Mouse (Mus musculus): ENCODE measurements around the gene Dcst1.
A peak's percentile ranks its signal among the peaks of the same experiment; 100 is the strongest.

The Dcst1 gene

DNA sequence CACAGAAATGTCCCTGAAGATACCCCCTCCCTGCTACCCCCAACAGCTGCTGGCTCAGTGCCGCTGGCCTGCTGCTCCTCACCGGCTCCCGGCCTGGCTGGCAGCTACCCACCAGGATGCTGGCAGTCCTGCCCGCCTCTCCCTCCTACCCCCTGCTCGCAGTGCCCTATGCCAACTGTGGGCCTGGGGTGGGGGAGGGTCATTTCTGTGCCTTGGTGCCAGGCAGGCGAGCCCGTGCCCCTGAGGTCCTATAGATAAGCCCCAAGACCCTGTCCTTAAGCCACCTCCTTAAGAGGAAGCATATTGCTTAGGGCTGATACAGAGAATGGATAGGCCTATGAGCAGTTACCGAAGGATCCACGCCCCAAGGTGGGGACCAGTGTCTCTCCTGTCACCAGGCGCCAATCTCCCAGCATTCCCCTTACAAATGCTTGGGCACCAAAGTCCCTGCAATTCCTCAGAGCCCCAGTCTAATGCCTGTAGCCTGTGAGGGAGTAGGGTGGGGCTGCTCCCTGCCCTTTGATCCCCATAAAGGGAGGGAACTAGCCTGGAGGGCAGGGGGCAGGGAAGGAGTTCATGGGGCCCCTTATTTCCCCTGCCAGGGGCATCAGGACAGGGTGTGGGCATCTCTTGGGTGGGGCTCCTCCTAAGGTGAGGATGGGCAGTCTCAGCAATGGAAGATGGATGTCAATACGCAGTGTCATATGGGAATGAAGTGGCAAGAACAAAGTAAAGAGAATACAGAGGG is 23.3 kb upstream of the Dcst1 start:
- DNase-seq: no peak

DNA sequence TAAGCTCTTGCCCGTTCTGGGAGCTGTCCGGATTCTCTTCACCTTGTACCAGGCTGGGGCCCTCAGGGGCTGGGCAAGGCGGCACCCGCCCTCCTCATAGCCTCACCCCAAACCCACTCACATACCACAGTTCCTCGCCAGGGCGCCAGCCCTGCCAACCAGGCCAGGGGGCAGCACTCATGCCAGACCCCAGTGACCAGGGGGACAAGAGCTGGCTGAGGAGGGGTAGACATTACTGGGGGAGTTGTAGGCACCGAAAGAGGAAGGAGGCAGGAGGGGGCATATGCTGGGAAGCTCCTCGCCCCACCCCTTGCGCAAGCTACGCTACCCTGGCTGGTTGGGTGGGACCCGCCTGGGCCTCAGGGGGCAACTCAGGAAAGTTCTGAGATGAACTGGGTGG is 22.6 kb upstream of the Dcst1 start:
- no peak for DNase-seq

GRCm38 (mm10) chr3:89386438-89387420 is 21.7 kb upstream of the Dcst1 start:
- DNase-seq: no peak

DNA sequence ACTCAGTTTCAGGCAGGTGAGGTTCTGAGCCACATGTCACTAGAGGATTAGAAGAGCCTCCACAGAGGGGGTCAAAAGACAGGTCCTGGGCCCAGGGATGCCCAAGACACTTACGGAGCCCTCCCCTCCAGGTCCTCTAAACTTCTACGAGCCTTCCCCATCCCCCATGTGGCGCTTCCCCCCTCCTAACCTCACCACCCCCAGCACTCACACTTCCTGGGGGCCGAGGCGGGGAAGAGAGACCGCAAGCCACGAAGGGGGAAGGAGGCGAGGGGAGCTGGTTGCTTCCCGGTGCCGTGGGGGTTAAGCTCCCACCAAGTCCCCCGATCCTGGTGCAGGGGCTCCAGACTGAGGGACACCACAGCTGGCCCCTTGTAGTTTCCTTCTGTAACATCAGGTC is 20.4 kb upstream of the Dcst1 start:
- DNase-seq: no peak

- DNase-seq: no peak
These were observed 19.5 kb upstream of the Dcst1 start for GRCm38 (mm10) chr3:89384331-89385076.

DNA sequence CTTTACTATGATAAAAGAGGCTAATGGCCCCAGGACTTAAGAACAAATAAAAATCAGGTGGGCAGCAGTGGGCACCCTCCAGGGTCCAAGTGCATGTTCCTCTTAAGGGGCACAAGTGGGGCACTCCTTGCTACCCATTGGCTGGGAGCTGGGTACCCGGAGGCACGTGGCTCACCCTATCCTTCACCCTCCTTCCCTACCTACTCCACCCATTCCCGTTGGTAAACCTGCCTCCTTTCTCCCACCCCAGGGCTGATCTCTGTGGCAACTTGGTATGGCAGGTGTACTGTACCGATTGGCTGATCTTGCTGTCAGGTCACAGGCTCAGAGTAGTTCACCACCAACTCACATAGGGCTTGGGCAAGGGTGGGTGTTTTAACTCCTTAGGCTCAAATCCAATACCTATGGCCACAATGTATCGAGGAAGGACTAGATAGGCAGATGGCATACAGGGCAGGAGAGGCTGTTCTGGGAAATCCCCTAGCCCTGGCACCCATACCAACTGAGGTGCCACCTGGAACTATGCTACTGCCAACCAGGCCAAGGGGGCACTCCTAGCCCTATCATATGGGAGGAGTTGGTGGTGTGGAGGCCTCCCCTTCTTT is 18.7 kb upstream of the Dcst1 start:
- DNase-seq: no peak

DNA sequence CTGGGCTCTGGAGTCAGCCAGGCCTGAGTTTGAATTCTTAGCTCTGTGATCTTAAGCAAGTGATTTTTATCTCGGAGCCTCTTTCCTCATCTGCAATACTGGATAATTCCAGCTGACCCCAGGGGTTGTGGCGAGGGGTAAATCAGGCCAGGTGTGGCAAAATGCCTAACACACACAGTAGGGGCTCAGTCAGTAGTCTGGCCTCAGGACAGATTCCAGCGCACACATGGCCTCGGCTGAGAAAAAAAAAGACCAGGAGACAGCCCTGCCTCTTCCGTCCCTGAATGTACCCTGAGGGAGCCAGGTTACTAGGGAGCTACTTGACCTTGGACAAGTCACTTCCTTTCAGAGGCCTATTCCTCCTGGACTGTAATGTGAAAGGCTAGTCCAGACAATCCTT is 17.9 kb upstream of the Dcst1 start:
- no peak for DNase-seq

DNA sequence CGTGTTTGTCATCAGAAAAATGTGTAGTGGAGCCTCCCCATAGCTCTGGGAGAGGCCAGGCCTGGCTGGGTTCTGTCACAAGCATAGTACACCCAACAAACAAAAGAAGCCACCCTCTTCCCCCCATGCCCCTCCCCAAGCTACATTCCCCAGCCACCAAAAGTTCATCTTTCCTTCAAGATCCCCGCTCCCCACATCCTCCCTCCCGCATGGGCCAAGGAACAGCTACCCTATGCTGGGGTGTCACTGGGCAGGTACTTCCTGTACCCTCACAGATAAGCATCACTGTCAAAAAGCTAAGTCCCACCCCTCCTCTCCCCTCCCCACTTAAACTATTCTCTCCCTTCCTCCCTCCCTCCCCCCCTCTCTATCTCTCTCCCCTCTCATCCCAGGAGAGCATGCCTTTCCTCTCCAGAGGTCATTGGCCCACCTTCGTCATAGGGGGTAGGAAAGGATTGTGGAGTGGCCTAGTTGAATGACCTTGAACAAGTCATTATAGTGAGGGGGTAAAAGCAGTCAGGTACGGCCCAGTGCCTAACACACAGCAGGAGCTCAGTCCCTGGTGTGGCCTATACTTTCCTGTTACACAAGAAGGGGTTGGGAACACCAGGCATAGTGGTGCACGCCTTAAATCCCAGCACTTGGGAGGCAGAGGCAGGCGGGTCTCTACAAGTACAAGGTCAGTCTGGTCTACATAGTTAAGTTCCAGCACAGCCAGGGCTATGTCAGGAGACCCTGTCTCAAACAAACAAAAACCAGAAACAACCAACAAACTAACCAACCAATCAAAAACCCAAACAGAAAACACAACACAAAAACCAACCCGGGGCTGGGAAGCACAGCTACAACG is 17.2 kb upstream of the Dcst1 start:
- no peak for DNase-seq

GRCm38 (mm10) chr3:89381233-89381632 is 16.2 kb upstream of the Dcst1 start:
- no peak for DNase-seq

GRCm38 (mm10) chr3:89380711-89381110 is 15.7 kb upstream of the Dcst1 start:
- no peak for DNase-seq

DNA sequence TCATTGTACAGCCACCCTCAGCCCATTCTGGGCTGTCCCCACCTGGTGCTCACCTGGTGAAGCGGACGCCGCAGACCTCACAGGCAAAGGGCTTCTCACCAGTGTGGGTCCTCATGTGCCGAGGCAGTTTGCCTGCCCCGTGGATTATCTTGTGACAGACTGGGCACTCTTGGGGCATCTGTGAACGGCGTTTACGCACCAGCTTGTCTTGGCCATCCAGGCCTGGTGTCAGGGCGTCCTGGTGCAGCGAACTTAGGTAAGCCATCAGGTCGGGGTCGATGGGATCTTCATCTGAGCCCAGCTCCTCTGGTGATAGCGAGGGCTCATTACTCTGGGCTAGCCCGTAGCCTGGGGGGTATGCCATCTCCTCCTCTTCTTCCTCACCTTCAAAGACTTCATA is 15.2 kb upstream of the Dcst1 start:
- DNase-seq: no peak

- peak; percentile 36 to 38 for DNase-seq
These were observed 14.5 kb upstream of the Dcst1 start for GRCm38 (mm10) chr3:89379388-89380131.

- peak; percentile 81 for DNase-seq
These were observed 13.5 kb upstream of the Dcst1 start for GRCm38 (mm10) chr3:89378394-89379067.

- DNase-seq: no peak
These were observed 12.8 kb upstream of the Dcst1 start for GRCm38 (mm10) chr3:89377831-89378230.

DNA sequence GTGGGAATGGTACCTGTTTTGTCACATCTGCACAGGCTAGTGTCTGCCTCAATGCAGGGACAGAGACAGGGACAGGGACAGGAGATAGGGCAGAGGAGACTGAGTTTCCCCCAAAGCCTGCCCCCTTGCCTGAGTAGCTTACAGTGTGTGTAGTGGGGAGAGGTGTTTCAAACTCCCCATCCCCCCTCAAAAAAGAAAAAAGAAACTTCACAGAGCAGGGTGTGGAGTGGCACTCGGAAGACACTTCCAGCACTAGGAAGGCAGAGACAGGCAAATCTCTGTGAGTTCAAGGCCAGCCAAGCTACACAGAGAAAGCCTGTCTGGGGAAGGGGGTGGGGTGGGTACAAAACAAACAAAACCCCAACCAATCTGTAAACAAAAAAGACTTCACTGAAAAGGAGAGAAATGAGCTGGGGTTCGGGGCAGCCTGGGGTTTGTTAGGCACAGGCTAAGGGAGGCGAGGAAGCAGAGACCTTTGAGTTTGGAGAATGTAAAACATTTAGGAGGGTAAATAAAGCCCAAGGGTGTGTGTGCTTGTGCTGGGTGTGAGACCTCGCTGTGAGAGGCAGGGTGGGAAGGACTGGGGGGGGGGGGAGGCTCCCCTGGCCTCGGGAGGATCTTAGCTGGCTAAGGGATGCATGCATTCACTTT is 8.7 kb upstream of the Dcst1 start:
- no peak for DNase-seq

DNA sequence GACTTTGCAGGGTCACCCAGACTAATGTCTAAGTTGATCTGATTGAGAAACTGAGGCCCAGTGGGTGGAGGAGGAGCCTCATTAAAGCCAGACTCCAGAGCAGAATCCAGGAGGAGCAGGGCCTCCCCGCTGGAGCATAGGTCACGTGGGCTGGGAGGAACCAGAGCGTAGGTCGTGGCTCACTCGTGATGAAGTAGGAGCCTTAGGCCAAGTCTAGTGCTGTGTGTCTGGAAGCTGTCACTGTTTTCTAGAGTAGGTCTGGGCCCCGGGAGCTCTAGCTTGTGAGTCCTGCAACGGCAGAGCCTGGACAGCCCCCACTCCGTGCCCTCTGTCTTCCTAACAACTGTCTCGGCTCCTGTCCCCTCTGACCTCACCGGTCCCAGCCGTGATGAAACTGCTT is 2.3 kb upstream of the Dcst1 start:
- no peak for DNase-seq

DNA sequence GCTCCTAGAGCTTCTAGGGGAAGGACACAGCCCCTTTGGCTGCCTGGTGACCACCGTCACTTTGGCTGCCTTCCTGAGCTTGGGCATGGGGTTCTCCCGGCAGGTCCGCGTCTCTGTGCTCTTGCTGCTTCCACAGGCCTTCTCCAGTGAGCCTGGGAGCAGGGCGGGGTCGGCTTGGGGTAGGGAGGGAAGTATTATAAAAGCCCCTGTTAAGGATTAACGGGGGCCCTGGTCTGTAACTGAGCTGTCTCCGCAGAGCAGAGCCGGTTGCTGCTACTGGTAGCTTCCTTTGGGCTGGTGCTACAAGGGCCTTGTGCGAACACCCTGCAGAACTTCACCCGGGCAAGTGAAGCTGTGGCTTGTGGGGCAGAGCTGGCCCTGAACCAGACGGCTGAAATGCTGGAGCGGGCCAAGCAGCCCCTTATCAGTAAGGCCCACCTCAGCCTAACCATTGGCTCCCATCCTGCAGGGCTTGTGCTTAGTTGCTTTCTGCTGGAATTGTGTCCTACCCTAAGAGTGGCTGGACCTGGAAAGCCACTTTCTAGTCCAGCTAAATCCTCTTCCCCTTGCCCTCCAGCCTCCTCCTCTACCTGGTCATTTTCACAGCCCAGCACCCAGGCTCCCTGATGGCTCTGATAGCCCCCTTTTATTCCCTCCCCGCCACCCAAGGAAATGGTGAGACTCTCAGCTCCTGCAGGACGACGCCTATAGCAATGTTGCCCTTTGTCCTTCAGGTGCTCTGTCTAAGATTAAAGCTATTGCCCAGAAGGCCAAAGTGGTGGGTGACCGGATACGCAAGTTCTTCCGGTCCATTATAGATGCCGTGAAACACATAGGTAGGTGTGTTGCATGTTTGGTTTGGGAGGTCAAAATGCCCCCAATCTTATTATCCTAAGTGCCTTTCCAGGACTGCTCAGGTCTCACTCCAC is 697 bp upstream of the Dcst1 start:
- DNase-seq: no peak

DNA sequence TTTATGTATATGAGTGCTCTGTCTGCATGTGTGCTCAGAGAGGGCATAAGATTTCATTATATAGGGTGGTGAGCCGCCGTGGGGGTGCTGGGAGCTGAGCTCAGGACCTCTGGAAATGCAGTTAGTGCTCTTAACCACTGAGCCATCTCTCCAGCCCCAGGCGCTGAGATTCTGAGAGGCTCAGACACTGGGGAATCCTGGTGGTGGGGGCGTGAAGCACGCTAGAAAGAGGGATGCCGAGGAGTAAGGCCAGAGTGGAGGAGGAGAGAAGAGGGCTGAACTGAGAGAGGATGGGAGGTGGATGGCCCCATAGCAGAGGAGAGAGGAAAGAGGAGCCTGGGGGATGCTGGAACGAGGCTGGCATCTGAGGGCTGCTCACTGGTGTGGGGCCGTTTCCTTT is 422 bp downstream of the Dcst1 start:
- no peak for DNase-seq

GRCm38 (mm10) chr3:89361675-89362074 is 3.4 kb downstream of the Dcst1 start, which contains the start of gene Dcst2:
Dcst2 (plus strand) TSS chr3:89361975.
- DNase-seq: no peak

Data from B cell, adult 2 months (primary cell).